Mouse (Mus musculus) common myeloid progenitor, adult 5-6 weeks (primary cell): Measurements from ENCODE around the gene Ppfia2. TPM values are rescaled to one million over a fixed set of nuclear protein-coding genes. Genes with fewer than 3 reads are reported as not detected.

ENCODE experiments used
- ATAC-seq: replicated peaks from 2 replicates; pipeline ENCODE4 v1.8.0; 2016; ENCODE audit warnings: low read depth, mild to moderate bottlenecking, moderate TSS enrichment, inconsistent platforms; ENCODE audit not compliant: poor library complexity, severe bottlenecking
- total RNA-seq: library from RNA; stranded (forward); fragments of 200-1000, 187-1606 nt; gene quantifications from 2 replicates; pipeline ENCODE4 v1.2.3, GENCODE M21; 2017

Gene Ppfia2
- total RNA-seq, 1 experiment from 2014 or later: not detected

GRCm38 (mm10) chr10:106652276-106652675, 182.1 kb downstream of the Ppfia2 start:
- no peak for ATAC-seq

- ATAC-seq: no peak
Measured at GRCm38 (mm10) chr10:106665221-106665620, 195.1 kb downstream of the Ppfia2 start.

GRCm38 (mm10) chr10:106670170-106670569, 200.0 kb downstream of the Ppfia2 start:
- ATAC-seq: no peak

GRCm38 (mm10) chr10:106681395-106681794, 211.3 kb downstream of the Ppfia2 start:
- ATAC-seq: no peak

- no peak for ATAC-seq
Measured at GRCm38 (mm10) chr10:106685519-106685918, 215.4 kb downstream of the Ppfia2 start.

- ATAC-seq: no peak
Measured at GRCm38 (mm10) chr10:106719936-106720335, 249.8 kb downstream of the Ppfia2 start.

GRCm38 (mm10) chr10:106732265-106732664, 262.1 kb downstream of the Ppfia2 start:
- no peak for ATAC-seq

- no peak for ATAC-seq
Measured at GRCm38 (mm10) chr10:106736230-106737063, 266.3 kb downstream of the Ppfia2 start.

GRCm38 (mm10) chr10:106738190-106738589, 268.1 kb downstream of the Ppfia2 start:
- no peak for ATAC-seq

- no peak for ATAC-seq
Measured at GRCm38 (mm10) chr10:106744966-106745365, 274.8 kb downstream of the Ppfia2 start.

- ATAC-seq: no peak
Measured at GRCm38 (mm10) chr10:106761061-106761460, 290.9 kb downstream of the Ppfia2 start.

GRCm38 (mm10) chr10:106763785-106764184, 293.6 kb downstream of the Ppfia2 start:
- no peak for ATAC-seq

GRCm38 (mm10) chr10:106775571-106775970, 305.4 kb downstream of the Ppfia2 start:
- no peak for ATAC-seq

GRCm38 (mm10) chr10:106815447-106815846, 345.3 kb downstream of the Ppfia2 start:
- no peak for ATAC-seq

- ATAC-seq: no peak
Measured at GRCm38 (mm10) chr10:106818381-106818780, 348.2 kb downstream of the Ppfia2 start.

GRCm38 (mm10) chr10:106824215-106824614, 354.1 kb downstream of the Ppfia2 start:
- ATAC-seq: no peak

GRCm38 (mm10) chr10:106838476-106838875, 368.3 kb downstream of the Ppfia2 start:
- no peak for ATAC-seq

- no peak for ATAC-seq
Measured at GRCm38 (mm10) chr10:106858106-106858505, 388.0 kb downstream of the Ppfia2 start.

GRCm38 (mm10) chr10:106870233-106870632, 400.1 kb downstream of the Ppfia2 start:
- no peak for ATAC-seq

- no peak for ATAC-seq
Measured at GRCm38 (mm10) chr10:106871847-106872246, 401.7 kb downstream of the Ppfia2 start.

- ATAC-seq: no peak
Measured at GRCm38 (mm10) chr10:106872714-106873113, 402.6 kb downstream of the Ppfia2 start.

- ATAC-seq: no peak
Measured at GRCm38 (mm10) chr10:106881330-106881729, 411.2 kb downstream of the Ppfia2 start.
